Mouse (Mus musculus) liver, embryonic 14.5 days (tissue): Measurements from ENCODE around the gene Rtn4rl2. TPM values are rescaled to one million over a fixed set of nuclear protein-coding genes. Genes with fewer than 3 reads are reported as not detected.
A peak's percentile ranks its signal among the peaks of the same experiment; 100 is the strongest.

Source experiments
- ATAC-seq: fragments of 200-750 bp; cut with Nextera tagmentation; 2 replicates; pipeline ENCODE4 v1.8.0; 2017; ENCODE audit warnings: moderate number of reproducible peaks, mild to moderate bottlenecking, moderate library complexity; ENCODE audit not compliant: insufficient read depth
- DNase-seq, 3 experiments: peaks; one replicate each; pipeline ENCODE4 v3.0.0-alpha.2; 2012 to 2013; ENCODE audit warnings: low read depth in 3 of 3, low spot score in 3 of 3
- H3K27ac ChIP-seq: fragments of 300-500 bp; sonication (generic); 2 replicates; pipeline ENCODE4 v1.5.1; 2014; ENCODE audit warnings: moderate library complexity, mild to moderate bottlenecking, control low read depth, inconsistent platforms
- H3K27me3 ChIP-seq: fragments of 300-500 bp; sonication (generic); 2 replicates; pipeline ENCODE4 v1.6.1; 2014; ENCODE audit warnings: mild to moderate bottlenecking, low read length, moderate library complexity; ENCODE audit not compliant: control insufficient read depth, insufficient read depth
- H3K36me3 ChIP-seq: fragments of 300-500 bp; sonication (generic); replicated peaks from 2 replicates; pipeline ENCODE4 v1.6.1; 2014; ENCODE audit warnings: low read depth; ENCODE audit not compliant: control insufficient read depth, insufficient read depth
- H3K4me1 ChIP-seq, 2 experiments: fragments of 200-500 bp in 1 of 2; fragments of 300-500 bp in 1 of 2; sonication (generic) in 1 of 2; replicated peaks; 2 replicates each; pipeline ENCODE4 v1.6.1; 2012 to 2014; ENCODE audit warnings: antibody characterized with exemption in 1 of 2, inconsistent platforms in 1 of 2, low read length in 1 of 2; ENCODE audit not compliant: control insufficient read depth in 2 of 2, insufficient read depth in 2 of 2
- H3K4me2 ChIP-seq: fragments of 300-500 bp; sonication (generic); 2 replicates; pipeline ENCODE4 v1.6.1; 2014; ENCODE audit warnings: low read depth, mild to moderate bottlenecking, control low read depth, moderate library complexity
- H3K4me3 ChIP-seq, 2 experiments: fragments of 200-500 bp in 1 of 2; fragments of 300-500 bp in 1 of 2; sonication (generic) in 1 of 2; 2 replicates each; pipeline ENCODE4 v1.5.1; 2012 to 2014; ENCODE audit warnings: low read depth in 2 of 2, low read length in 2 of 2, mild to moderate bottlenecking in 2 of 2, control low read depth in 1 of 2, inconsistent platforms in 1 of 2, moderate library complexity in 1 of 2; ENCODE audit not compliant: insufficient read depth in 1 of 2
- H3K9ac ChIP-seq: fragments of 300-500 bp; sonication (generic); replicated peaks from 2 replicates; pipeline ENCODE4 v1.6.1; 2014; ENCODE audit warnings: mild to moderate bottlenecking, control low read depth, moderate library complexity
- H3K9me3 ChIP-seq: fragments of 300-500 bp; sonication (generic); 2 replicates; pipeline ENCODE4 v1.6.1; 2016; ENCODE audit warnings: low read length, mixed read lengths; ENCODE audit not compliant: control insufficient read depth
- CTCF ChIP-seq: IDR thresholded peaks from 2 replicates; pipeline ENCODE4 v1.5.1; 2016; ENCODE audit warnings: antibody characterized with exemption, low read depth, control low read depth
- EP300 ChIP-seq: IDR thresholded peaks from 2 replicates; pipeline ENCODE4 v1.6.1; 2016; ENCODE audit warnings: antibody characterized with exemption, low read depth
- WGBS: fragments of 180-500 bp; shearing (Covaris S2); extraction: QIAGEN DNeasy Blood & Tissue Kit; methylation state at CpG from one replicate; pipeline ENCODE4 v1.1.7; 2014; ENCODE audit not compliant: insufficient replicate concordance; 5-methylcytosine and 5-hydroxymethylcytosine counted together
- polyA plus RNA-seq, 2 experiments: library from polyadenylated mRNA; depleted of rRNA in 1 of 2; stranded (reverse) in 1 of 2; unstranded in 1 of 2; fragments of >200 nt; fragmentation: Nextera tagmentation in 1 of 2; extraction: Ambion mirVana in 1 of 2; gene quantifications; 2 replicates each; pipeline versions ENCODE4 v1.2.1 to v1.2.3; 2012 to 2014

The Rtn4rl2 gene
- polyA plus RNA-seq, 2 experiments = 0.06 to 0.14 TPM

GRCm38 (mm10) chr2:84850407-84851129, 35.9 kb downstream of the Rtn4rl2 start:
- Histone ChIP-seq H3K36me3 (peaks cover 100% of the 10 kb centered on the region), H3K27me3 (no peaks in the 10 kb centered on the region), H3K9me3 (no peaks in the 10 kb centered on the region), H3K4me2 (0 out of 2 replicates have a peak overlapping the region, but pooled peaks have one; percentile 13), H3K4me3 (no peak overlapping the region), H3K9ac (no peak overlapping the region), H3K27ac (peak overlapping the region; percentile 10), H3K4me1 (peaks cover 0 to 13% of the 10 kb centered on the region in 2 experiments; a peak in 2 of 4 replicates)
- TF ChIP-seq CTCF (no peak), EP300 (no peak)
- ATAC-seq = peak; percentile 58
- no peak for DNase-seq
- WGBS = 73% methylated on average over 7 of the region's 7 CpGs

DNA sequence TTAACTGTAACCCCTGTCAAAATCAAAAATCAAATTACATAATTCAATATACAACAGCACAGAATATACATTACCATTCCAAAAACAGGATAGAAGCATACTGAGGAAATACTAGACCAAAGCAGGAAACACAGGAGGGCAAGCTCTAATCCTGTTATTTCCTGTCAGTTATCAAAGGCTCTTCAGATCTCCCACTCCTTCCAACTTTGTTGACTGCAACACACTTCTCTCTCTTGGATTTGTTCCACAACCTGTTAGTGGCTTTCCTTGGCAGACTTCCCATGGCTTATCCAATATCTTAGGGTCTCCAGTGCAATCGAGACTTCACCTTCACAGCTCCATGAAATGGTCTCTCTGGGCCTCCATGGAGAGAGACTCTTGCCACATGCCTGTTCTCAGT, 41.3 kb downstream of the Rtn4rl2 start:
- 52% methylated on average over 1 of the region's 1 CpGs for WGBS
- no peak for TF ChIP-seq CTCF
- no peak for TF ChIP-seq EP300
- Histone ChIP-seq H3K9me3 (no peaks in the 10 kb centered on the region), H3K4me3 (no peak overlapping the region; a peak in 1 of 4 replicates), H3K36me3 (peaks cover 94% of the 10 kb centered on the region), H3K27me3 (no peaks in the 10 kb centered on the region), H3K4me2 (peak overlapping the region; percentile 99), H3K9ac (peak overlapping the region; percentile 13; the same call in 1 of the 2 replicates), H3K27ac (peak overlapping the region; percentile 6; the same call in 1 of the 2 replicates), H3K4me1 (peaks cover 25 to 35% of the 10 kb centered on the region in 2 experiments)
- no peak for DNase-seq
- ATAC-seq = no peak

- Histone ChIP-seq H3K36me3 (peaks cover 79% of the 10 kb centered on the region), H3K4me3 (peak overlapping the region; percentile 60 to 88), H3K9ac (peak overlapping the region; percentile 86), H3K4me1 (peaks cover 29 to 32% of the 10 kb centered on the region in 2 experiments), H3K4me2 (peak overlapping the region; percentile 99), H3K27me3 (no peaks in the 10 kb centered on the region), H3K9me3 (no peaks in the 10 kb centered on the region), H3K27ac (peak overlapping the region; percentile 98)
- WGBS = 21% methylated on average over 6 of the region's 6 CpGs
- peak in 1 of 3 experiments; percentile 58 for DNase-seq
- TF ChIP-seq CTCF = peak; percentile 59
- no peak; the same call in 1 of the 2 replicates for TF ChIP-seq EP300
- no peak for ATAC-seq
Measured at GRCm38 (mm10) chr2:84843654-84844053, 42.9 kb downstream of the Rtn4rl2 start.

GRCm38 (mm10) chr2:84841905-84842304, 44.6 kb downstream of the Rtn4rl2 start:
- H3K4me1 ChIP-seq = peaks cover 41 to 45% of the 10 kb centered on the region in 2 experiments
- H3K36me3 ChIP-seq = peaks cover 61% of the 10 kb centered on the region
- peak; percentile 87 for TF ChIP-seq EP300
- TF ChIP-seq CTCF = no peak
- peak overlapping the region; percentile 98 for H3K27ac ChIP-seq
- H3K4me2 ChIP-seq = peak overlapping the region; percentile 99
- H3K9ac ChIP-seq = peak overlapping the region; percentile 86
- DNase-seq = peak; percentile 86 to 90 (median 90)
- no peaks in the 10 kb centered on the region for H3K9me3 ChIP-seq
- peak; percentile 91 for ATAC-seq
- no peaks in the 10 kb centered on the region for H3K27me3 ChIP-seq
- H3K4me3 ChIP-seq = peak overlapping the region; percentile 88 to 97
